Mouse (Mus musculus): ENCODE measurements at regions not wholly inside any gene's neighbourhood (a gene's known extent, or its start where the extent isn't known, plus 50 kb on each side); places are given as distances from the start of the nearest gene placed in this dataset.

- H3K9me3 ChIP-seq (ENCODE audit: control insufficient read depth, low read length) = no peaks in the 10 kb centered on the region
These were observed 1062.8 kb upstream of the Acvr2a start for GRCm38 (mm10) chr2:47750997-47751623.

DNA sequence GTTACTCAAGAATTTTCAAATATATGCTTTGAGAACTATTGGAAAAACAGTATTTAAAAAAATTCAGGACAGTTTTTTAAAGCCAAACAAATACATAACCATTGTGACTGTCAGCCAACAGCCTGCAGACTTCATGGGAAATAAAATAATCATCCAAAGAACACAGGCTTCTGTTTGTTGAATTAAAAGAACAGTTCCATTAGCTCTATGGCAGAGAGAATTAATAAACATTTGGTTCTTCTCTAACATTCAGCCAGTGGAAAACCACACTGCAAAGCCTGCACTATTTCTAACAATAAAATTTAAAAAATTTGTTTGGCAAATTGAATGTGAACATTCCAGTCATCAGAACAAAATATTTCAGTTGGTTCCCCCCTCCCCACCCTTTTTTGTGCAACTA is 1058.2 kb upstream of the Acvr2a start:
- Histone ChIP-seq H3K36me3 (ENCODE audit: control insufficient read depth, insufficient read depth, low read length) (no peaks in the 10 kb centered on the region), H3K27me3 (replicated peaks; ENCODE audit: control insufficient read depth, insufficient read depth, low read length) (no peaks in the 10 kb centered on the region), H3K4me1 (ENCODE audit: control insufficient read depth, insufficient read depth, low read length) (no peaks in the 10 kb centered on the region), H3K9ac (ENCODE audit: low read depth, low read length) (no peak overlapping the region), H3K4me2 (ENCODE audit: low read depth, low read length) (no peak overlapping the region), H3K27ac (replicated peaks; ENCODE audit: low read depth, low read length) (no peak overlapping the region), H3K4me3 (ENCODE audit: low read depth, low read length) (no peak overlapping the region), H3K9me3 (ENCODE audit: control insufficient read depth, low read length) (no peaks in the 10 kb centered on the region)
- ATAC-seq (ENCODE audit: low read depth) (no peak), DNase-seq (ENCODE audit: low spot score) (no peak)

More at GRCm38 (mm10) chr2:47750997-47751623, 1062.8 kb upstream of the Acvr2a start:
- ATAC-seq (ENCODE audit: low read depth) (no peak), DNase-seq (ENCODE audit: low spot score) (no peak)
- H3K36me3 ChIP-seq (ENCODE audit: control insufficient read depth, insufficient read depth, low read length) = no peaks in the 10 kb centered on the region
- H3K27me3 ChIP-seq (replicated peaks; ENCODE audit: control insufficient read depth, insufficient read depth, low read length) = no peaks in the 10 kb centered on the region
- H3K9ac ChIP-seq (ENCODE audit: low read depth, low read length) = no peak overlapping the region
- no peak overlapping the region for H3K4me2 ChIP-seq (ENCODE audit: low read depth, low read length)
- 78% methylated on average over 4 of the region's 4 CpGs for WGBS
- no peak overlapping the region for H3K4me3 ChIP-seq (ENCODE audit: low read depth, low read length)
- H3K4me1 ChIP-seq (ENCODE audit: control insufficient read depth, insufficient read depth, low read length) = no peaks in the 10 kb centered on the region
- H3K27ac ChIP-seq (replicated peaks; ENCODE audit: low read depth, low read length) = no peak overlapping the region

DNA sequence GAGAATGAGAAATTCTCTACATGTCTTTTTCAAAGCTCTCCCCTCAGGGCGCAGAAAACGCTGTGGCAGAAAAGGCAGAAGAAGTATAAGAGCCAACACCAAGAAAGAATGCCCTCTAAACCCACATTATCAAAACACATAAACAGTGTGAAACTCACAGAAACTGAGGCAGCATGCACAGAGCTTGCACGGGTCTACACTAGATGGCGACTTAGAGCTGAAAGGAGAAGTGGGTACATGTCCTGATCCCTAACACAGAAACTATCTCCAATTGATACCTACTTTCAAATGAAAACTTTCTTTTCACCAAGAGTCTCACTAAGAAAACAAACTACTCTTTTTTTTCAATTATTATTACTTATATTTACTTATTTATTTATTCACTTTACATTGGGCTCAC is 1057.7 kb upstream of the Acvr2a start:
- H3K27me3 ChIP-seq (replicated peaks; ENCODE audit: control insufficient read depth, insufficient read depth, low read length) = no peaks in the 10 kb centered on the region
- no peak overlapping the region for H3K27ac ChIP-seq (replicated peaks; ENCODE audit: low read depth, low read length)
- H3K4me3 ChIP-seq (ENCODE audit: low read depth, low read length) = no peak overlapping the region
- H3K36me3 ChIP-seq (ENCODE audit: control insufficient read depth, insufficient read depth, low read length) = no peaks in the 10 kb centered on the region
- H3K4me2 ChIP-seq (ENCODE audit: low read depth, low read length) = no peak overlapping the region
- DNase-seq (ENCODE audit: low spot score) (peak; percentile 11), ATAC-seq (ENCODE audit: low read depth) (no peak)
- WGBS = 60% methylated on average over 4 of the region's 4 CpGs
- no peak overlapping the region for H3K9ac ChIP-seq (ENCODE audit: low read depth, low read length)
- no peaks in the 10 kb centered on the region for H3K4me1 ChIP-seq (ENCODE audit: control insufficient read depth, insufficient read depth, low read length)
- 0 out of 2 replicates have a peak, but pooled peaks cover 4% of the 10 kb centered on the region for H3K9me3 ChIP-seq (ENCODE audit: control insufficient read depth, low read length)

DNA sequence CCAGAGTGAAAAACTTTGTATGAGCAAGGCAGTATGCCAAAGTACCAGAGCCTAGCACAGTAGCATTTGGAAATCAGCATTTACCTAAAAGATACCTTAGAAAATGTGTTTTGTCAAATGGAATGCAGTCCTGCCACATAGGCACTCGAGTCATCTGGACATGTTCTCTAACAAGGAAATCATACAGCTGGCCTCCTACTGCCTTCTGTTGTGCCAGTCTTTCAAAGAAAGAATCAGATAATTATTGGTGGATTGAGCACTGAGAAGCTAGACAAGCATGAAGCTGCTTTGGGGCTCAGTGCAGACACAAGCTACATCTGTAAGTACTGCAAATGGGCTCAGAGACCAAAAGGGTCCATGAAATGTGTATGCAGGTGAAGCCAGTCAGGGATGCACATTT is 1038.1 kb upstream of the Acvr2a start:
- ATAC-seq (ENCODE audit: low read depth) (no peak), DNase-seq (ENCODE audit: low spot score) (no peak)
- Histone ChIP-seq H3K27ac (replicated peaks; ENCODE audit: low read depth, low read length) (no peak overlapping the region), H3K9me3 (ENCODE audit: control insufficient read depth, low read length) (peaks cover 6% of the 10 kb centered on the region; the same call in 1 of the 2 replicates), H3K27me3 (replicated peaks; ENCODE audit: control insufficient read depth, insufficient read depth, low read length) (no peaks in the 10 kb centered on the region), H3K4me3 (ENCODE audit: low read depth, low read length) (no peak overlapping the region), H3K36me3 (ENCODE audit: control insufficient read depth, insufficient read depth, low read length) (no peaks in the 10 kb centered on the region), H3K9ac (ENCODE audit: low read depth, low read length) (no peak overlapping the region), H3K4me2 (ENCODE audit: low read depth, low read length) (no peak overlapping the region), H3K4me1 (ENCODE audit: control insufficient read depth, insufficient read depth, low read length) (no peaks in the 10 kb centered on the region)
- WGBS = 46% methylated on average over 1 of the region's 1 CpGs

- no peak for DNase-seq (ENCODE audit: low spot score)
- 91% methylated on average over 1 of the region's 1 CpGs for WGBS
- Histone ChIP-seq H3K4me2 (ENCODE audit: low read depth, low read length) (no peak overlapping the region), H3K27me3 (replicated peaks; ENCODE audit: control insufficient read depth, insufficient read depth, low read length) (no peaks in the 10 kb centered on the region), H3K4me1 (ENCODE audit: control insufficient read depth, insufficient read depth, low read length) (no peaks in the 10 kb centered on the region), H3K4me3 (ENCODE audit: low read depth, low read length) (no peak overlapping the region), H3K27ac (replicated peaks; ENCODE audit: low read depth, low read length) (no peak overlapping the region), H3K36me3 (ENCODE audit: control insufficient read depth, insufficient read depth, low read length) (no peaks in the 10 kb centered on the region), H3K9me3 (ENCODE audit: control insufficient read depth, low read length) (peaks cover 6% of the 10 kb centered on the region; the same call in 1 of the 2 replicates), H3K9ac (ENCODE audit: low read depth, low read length) (no peak overlapping the region)
- ATAC-seq (ENCODE audit: low read depth) = no peak
These were observed 1036.9 kb upstream of the Acvr2a start for GRCm38 (mm10) chr2:47776965-47777364.

DNA sequence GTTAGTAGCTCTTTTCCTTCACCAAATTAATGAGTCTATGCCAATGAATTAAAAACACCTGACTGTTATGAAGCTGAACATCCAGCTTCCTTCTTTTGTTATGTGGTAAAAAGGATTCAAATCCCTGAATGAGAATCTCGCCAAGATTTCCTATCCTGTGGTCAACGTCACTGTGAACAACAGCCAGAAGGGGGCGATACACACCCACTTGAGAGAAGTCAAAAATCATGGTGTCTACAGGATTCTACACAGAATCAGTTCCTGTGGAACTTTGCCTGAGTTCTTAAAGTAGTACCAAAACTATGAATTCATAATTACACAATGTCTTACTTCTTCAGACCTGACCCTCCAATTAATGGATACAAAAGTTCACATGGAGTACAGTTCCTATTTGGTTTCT is 1028.1 kb upstream of the Acvr2a start:
- Histone ChIP-seq H3K4me2 (ENCODE audit: low read depth, low read length) (no peak overlapping the region), H3K9ac (ENCODE audit: low read depth, low read length) (no peak overlapping the region), H3K4me3 (ENCODE audit: low read depth, low read length) (no peak overlapping the region), H3K36me3 (ENCODE audit: control insufficient read depth, insufficient read depth, low read length) (no peaks in the 10 kb centered on the region), H3K4me1 (ENCODE audit: control insufficient read depth, insufficient read depth, low read length) (no peaks in the 10 kb centered on the region), H3K9me3 (ENCODE audit: control insufficient read depth, low read length) (no peaks in the 10 kb centered on the region), H3K27me3 (replicated peaks; ENCODE audit: control insufficient read depth, insufficient read depth, low read length) (no peaks in the 10 kb centered on the region), H3K27ac (replicated peaks; ENCODE audit: low read depth, low read length) (no peak overlapping the region)
- DNase-seq (ENCODE audit: low spot score) (peak; percentile 63), ATAC-seq (ENCODE audit: low read depth) (no peak)
- 4% methylated on average over 3 of the region's 3 CpGs for WGBS

DNA sequence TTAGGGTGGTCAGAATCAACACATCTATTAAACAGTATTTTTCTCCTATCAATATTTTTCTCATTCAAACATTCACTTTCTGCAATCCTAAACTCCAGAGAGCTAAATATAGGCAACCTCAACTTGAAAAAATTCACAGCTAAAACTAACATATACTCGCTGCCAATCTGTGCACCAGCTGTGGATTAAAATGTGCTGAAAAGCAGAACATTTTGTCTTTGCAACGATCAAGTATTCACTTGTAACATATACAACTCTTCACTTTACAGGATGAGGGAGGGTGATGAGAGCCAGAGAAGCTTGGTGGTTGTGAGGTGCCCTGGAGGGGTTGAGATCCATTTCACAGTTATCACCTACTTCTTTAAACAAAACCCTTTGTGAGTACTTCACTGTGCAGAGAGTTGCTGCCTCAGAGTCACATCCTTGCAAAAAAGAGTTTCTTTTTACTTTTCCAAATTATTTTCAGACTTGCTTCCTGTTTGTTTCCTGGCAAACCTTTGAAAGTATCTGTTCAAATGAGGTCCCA is 991.1 kb upstream of the Acvr2a start:
- Histone ChIP-seq H3K9ac (ENCODE audit: low read depth, low read length) (no peak overlapping the region), H3K4me3 (ENCODE audit: low read depth, low read length) (no peak overlapping the region), H3K4me2 (ENCODE audit: low read depth, low read length) (no peak overlapping the region), H3K27ac (replicated peaks; ENCODE audit: low read depth, low read length) (no peak overlapping the region), H3K36me3 (ENCODE audit: control insufficient read depth, insufficient read depth, low read length) (no peaks in the 10 kb centered on the region), H3K4me1 (ENCODE audit: control insufficient read depth, insufficient read depth, low read length) (0 out of 2 replicates have a peak, but pooled peaks cover 4% of the 10 kb centered on the region), H3K27me3 (replicated peaks; ENCODE audit: control insufficient read depth, insufficient read depth, low read length) (no peaks in the 10 kb centered on the region), H3K9me3 (ENCODE audit: control insufficient read depth, low read length) (no peaks in the 10 kb centered on the region)
- WGBS = 30% methylated on average over 2 of the region's 2 CpGs
- DNase-seq (ENCODE audit: low spot score) = peak; percentile 44
- no peak for ATAC-seq (ENCODE audit: low read depth)

GRCm38 (mm10) chr2:47832493-47832892 is 981.4 kb upstream of the Acvr2a start:
- DNase-seq (ENCODE audit: low spot score) (no peak), ATAC-seq (ENCODE audit: low read depth) (no peak)
- Histone ChIP-seq H3K27me3 (replicated peaks; ENCODE audit: control insufficient read depth, insufficient read depth, low read length) (no peaks in the 10 kb centered on the region), H3K4me1 (ENCODE audit: control insufficient read depth, insufficient read depth, low read length) (no peaks in the 10 kb centered on the region), H3K27ac (replicated peaks; ENCODE audit: low read depth, low read length) (no peak overlapping the region), H3K4me3 (ENCODE audit: low read depth, low read length) (no peak overlapping the region), H3K36me3 (ENCODE audit: control insufficient read depth, insufficient read depth, low read length) (no peaks in the 10 kb centered on the region), H3K9ac (ENCODE audit: low read depth, low read length) (no peak overlapping the region), H3K4me2 (ENCODE audit: low read depth, low read length) (no peak overlapping the region), H3K9me3 (ENCODE audit: control insufficient read depth, low read length) (no peaks in the 10 kb centered on the region)
- 90% methylated on average over 1 of the region's 1 CpGs for WGBS

- Histone ChIP-seq H3K9ac (ENCODE audit: low read depth, low read length) (no peak overlapping the region), H3K27me3 (replicated peaks; ENCODE audit: control insufficient read depth, insufficient read depth, low read length) (no peaks in the 10 kb centered on the region), H3K4me1 (ENCODE audit: control insufficient read depth, insufficient read depth, low read length) (no peaks in the 10 kb centered on the region), H3K4me3 (ENCODE audit: low read depth, low read length) (no peak overlapping the region), H3K27ac (replicated peaks; ENCODE audit: low read depth, low read length) (no peak overlapping the region), H3K4me2 (ENCODE audit: low read depth, low read length) (no peak overlapping the region), H3K36me3 (ENCODE audit: control insufficient read depth, insufficient read depth, low read length) (no peaks in the 10 kb centered on the region), H3K9me3 (ENCODE audit: control insufficient read depth, low read length) (no peaks in the 10 kb centered on the region)
- 75% methylated on average over 1 of the region's 1 CpGs for WGBS
- no peak for ATAC-seq (ENCODE audit: low read depth)
- DNase-seq (ENCODE audit: low spot score) = no peak
These were observed 980.4 kb upstream of the Acvr2a start for GRCm38 (mm10) chr2:47833517-47833916.
